Mouse (Mus musculus) thymus, adult 2 months (tissue): Measurements from ENCODE around the gene Atg16l2.

Source experiments
- CTCF ChIP-seq: fragments of 200-500 bp; IDR thresholded peaks from 2 replicates; pipeline ENCODE4 v1.5.1; 2012; ENCODE audit warnings: mild to moderate bottlenecking, control low read depth, low read length, moderate library complexity, borderline replicate concordance; ENCODE audit not compliant: control insufficient read depth, poor library complexity, insufficient read depth; ENCODE audit errors: extremely low read depth
- POLR2A ChIP-seq: fragments of 200-500 bp; IDR thresholded peaks from 2 replicates; pipeline ENCODE4 v1.6.1; 2012; ENCODE audit warnings: mild to moderate bottlenecking, low read length, control low read depth, moderate library complexity; ENCODE audit not compliant: control insufficient read depth, poor library complexity, insufficient read depth; ENCODE audit errors: extremely low read depth

- TF ChIP-seq POLR2A (no peak), CTCF (no peak)
Observed at GRCm38 (mm10) chr7:101272466-101273160, 29.4 kb downstream of the Atg16l2 start.
